Mouse (Mus musculus): Measurements from ENCODE around the gene Lmna.
A peak's percentile ranks its signal among the peaks of the same experiment; 100 is the strongest.

Gene Lmna

GRCm38 (mm10) chr3:88467116-88467824 is 42.5 kb downstream of the Lmna start:
- DNase-seq = peak; percentile 68 to 90

- no peak for DNase-seq
These were observed 44.6 kb downstream of the Lmna start for GRCm38 (mm10) chr3:88465127-88465526.

GRCm38 (mm10) chr3:88464425-88464824 is 45.3 kb downstream of the Lmna start:
- DNase-seq = no peak

- no peak for DNase-seq
These were observed 48.6 kb downstream of the Lmna start, which contains the start of gene Sema4a for GRCm38 (mm10) chr3:88460983-88461696. Gene Sema4a (minus strand): TSS chr3:88461182.

- no peak for DNase-seq
These were observed 49.7 kb downstream of the Lmna start for GRCm38 (mm10) chr3:88460029-88460428.

GRCm38 (mm10) chr3:88458778-88459219 is 51.0 kb downstream of the Lmna start:
- DNase-seq = no peak

GRCm38 (mm10) chr3:88456746-88457532 is 52.8 kb downstream of the Lmna start:
- no peak for DNase-seq

GRCm38 (mm10) chr3:88456313-88456712 is 53.4 kb downstream of the Lmna start:
- no peak for DNase-seq

GRCm38 (mm10) chr3:88455588-88456264 is 54.0 kb downstream of the Lmna start:
- DNase-seq = no peak

- no peak for DNase-seq
These were observed 54.8 kb downstream of the Lmna start for GRCm38 (mm10) chr3:88454762-88455587.

GRCm38 (mm10) chr3:88453986-88454385 is 55.8 kb downstream of the Lmna start:
- DNase-seq = peak in 1 of 2 experiments; percentile 43

GRCm38 (mm10) chr3:88453369-88453768 is 56.4 kb downstream of the Lmna start:
- DNase-seq = no peak

- DNase-seq = no peak
These were observed 57.0 kb downstream of the Lmna start for GRCm38 (mm10) chr3:88452716-88453115.

- DNase-seq = no peak
These were observed 57.5 kb downstream of the Lmna start for GRCm38 (mm10) chr3:88452246-88452645.

- DNase-seq = no peak
These were observed 59.2 kb downstream of the Lmna start for GRCm38 (mm10) chr3:88450379-88451131.

- DNase-seq = no peak
These were observed 60.2 kb downstream of the Lmna start for GRCm38 (mm10) chr3:88449395-88450023.

GRCm38 (mm10) chr3:88448443-88448842 is 61.3 kb downstream of the Lmna start:
- no peak for DNase-seq

- DNase-seq = no peak
These were observed 62.0 kb downstream of the Lmna start for GRCm38 (mm10) chr3:88447676-88448183.

GRCm38 (mm10) chr3:88446471-88447123 is 63.2 kb downstream of the Lmna start:
- no peak for DNase-seq

- no peak for DNase-seq
These were observed 66.9 kb downstream of the Lmna start for GRCm38 (mm10) chr3:88442888-88443287.
